Mouse (Mus musculus) lung, adult 10 weeks (tissue): ENCODE data around the gene Wnt9a. TPM values are rescaled to one million over a fixed set of nuclear protein-coding genes. Genes with fewer than 3 reads are reported as not detected.

ENCODE experiments used
- polyA plus RNA-seq: library from polyadenylated mRNA; stranded (reverse); fragments of 350-450 nt; fragmentation: Illumina TruSeq; extraction: RNeasy Lipid Tissue Mini Kit (QIAGEN cat#74804); gene quantifications from one replicate; pipeline ENCODE4 v1.2.3, GENCODE M21; 2014; ENCODE audit warnings: low read depth, low replicate concordance; ENCODE audit not compliant: insufficient read depth

The Wnt9a gene
- polyA plus RNA-seq = 3.9 TPM

DNA sequence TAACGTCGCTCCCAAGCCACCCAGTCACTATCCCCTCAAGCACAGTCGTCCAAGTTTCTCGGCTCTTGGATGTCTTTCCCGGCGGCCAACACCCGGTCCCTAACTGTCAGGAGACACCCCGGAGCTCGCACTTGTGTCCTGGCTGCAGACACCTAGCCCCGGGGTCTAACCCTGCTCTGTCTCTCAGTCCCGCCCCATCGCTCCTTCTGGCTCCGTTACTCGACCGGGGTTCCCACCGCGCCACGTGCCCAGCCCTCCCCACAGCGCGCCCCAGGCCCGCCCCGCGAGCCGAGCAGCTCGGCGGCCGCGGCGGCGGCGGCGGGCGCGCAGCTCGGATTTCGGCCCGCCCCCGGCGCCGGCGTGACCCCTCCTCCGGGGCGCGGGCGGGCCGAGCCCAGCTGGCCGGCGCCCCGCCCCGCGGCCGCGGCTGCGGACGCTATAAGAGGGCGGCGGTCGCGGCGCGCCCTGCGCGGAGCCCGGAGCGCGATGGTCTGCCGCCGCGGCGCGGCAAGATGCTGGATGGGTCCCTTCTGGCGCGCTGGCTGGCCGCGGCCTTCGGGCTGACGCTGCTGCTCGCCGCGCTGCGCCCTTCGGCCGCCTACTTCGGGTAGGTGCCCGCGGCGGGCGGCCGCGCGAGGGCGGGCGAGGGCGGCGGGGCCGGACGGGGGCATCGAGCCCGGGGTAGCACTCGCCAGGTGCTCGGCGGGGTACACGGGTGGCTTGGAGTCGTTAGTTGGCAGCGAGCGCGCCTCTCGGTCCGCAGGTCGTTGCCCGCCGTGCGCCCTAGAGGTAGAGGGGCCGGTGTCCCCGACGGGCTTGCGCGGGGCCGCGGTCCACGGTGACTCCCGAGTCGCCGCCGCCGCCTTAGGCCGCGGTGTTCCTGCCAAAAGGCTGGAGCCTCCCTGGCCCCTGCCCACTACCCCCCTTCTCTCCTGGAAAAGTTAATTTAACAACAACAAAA is at the start of gene Wnt9a:
TSS of gene Wnt9a (plus strand) at position 468 of the 961 bp plus-strand sequence.

DNA sequence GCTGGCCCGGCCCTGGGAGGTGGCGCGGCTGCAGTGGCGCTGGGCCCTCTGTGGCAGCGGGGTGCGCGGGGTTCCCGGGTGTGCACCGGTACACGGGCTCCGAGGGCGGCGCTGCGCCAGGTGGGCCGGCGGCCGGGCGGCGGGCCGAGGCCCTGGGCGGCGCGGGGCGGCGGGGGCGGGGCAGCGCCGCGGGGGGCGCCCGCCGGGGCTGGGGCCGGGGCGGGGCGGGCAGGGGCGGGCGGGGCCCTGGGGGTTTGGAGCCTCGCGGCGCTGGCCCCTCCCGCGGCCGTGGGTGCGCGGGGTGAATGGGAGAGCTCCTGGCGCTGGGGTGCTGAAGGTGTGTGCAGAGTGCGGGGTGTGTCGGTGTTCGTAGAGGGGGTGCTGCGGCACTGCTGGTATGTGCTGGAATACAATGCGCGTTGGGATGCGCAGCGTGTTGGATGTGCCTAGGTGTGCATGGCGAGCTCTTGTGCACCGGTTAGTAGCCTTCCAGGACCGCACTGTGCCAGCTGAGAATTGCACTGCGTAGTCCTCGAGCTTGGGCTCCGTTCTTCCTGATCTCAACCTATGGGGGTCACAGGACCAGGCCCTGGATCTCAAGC is 15.9 kb upstream of the Wnt9a start, which contains the start of gene Wnt3a:
TSS of gene Wnt3a (minus strand) at position 51 of the 602 bp plus-strand sequence.

DNA sequence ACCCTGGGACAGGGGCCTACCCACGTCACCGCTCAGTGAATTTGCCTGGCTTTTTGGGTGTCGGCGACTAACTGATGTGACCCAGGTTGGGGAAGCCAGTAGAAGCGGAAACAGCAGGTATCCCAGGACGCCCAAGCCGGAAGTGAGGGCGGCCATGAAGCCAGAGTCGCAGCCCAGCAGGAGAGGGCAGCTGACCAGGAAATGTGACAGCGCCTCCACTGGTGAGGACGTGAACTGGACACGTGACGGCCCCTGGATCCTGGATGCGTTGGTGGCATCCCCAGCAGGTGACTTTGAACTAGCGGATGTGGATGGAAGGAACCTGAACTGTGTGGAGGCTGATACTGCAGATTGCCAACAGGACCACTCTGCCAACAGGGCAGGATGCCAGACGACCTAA is 68.7 kb downstream of the Wnt9a start, which contains the start of gene Prss38:
TSS of gene Prss38 (minus strand) at position 183 of the 400 bp plus-strand sequence.

Other genes starting within 250 kb of the Wnt9a start
- gene Obscn, start 170.5 kb upstream of the Wnt9a start, polyA plus RNA-seq = 2.4 TPM
- gene Iba57, start 143.2 kb upstream of the Wnt9a start, polyA plus RNA-seq = 3.3 TPM
- gene Gjc2, start 123.7 kb upstream of the Wnt9a start, polyA plus RNA-seq = 1.6 TPM
- gene Guk1, start 114.7 kb upstream of the Wnt9a start, polyA plus RNA-seq = 119 TPM
- gene Mrpl55, start 104.4 kb upstream of the Wnt9a start, polyA plus RNA-seq = 39.6 TPM
- 19.0 TPM for gene 2310033P09Rik, start 98.6 kb upstream of the Wnt9a start, polyA plus RNA-seq
- 330 TPM for gene Arf1, start 78.7 kb upstream of the Wnt9a start, polyA plus RNA-seq
- 10.4 TPM for gene Wnt3a, start 16.2 kb upstream of the Wnt9a start, polyA plus RNA-seq
- not detected for gene Prss38, start 68.7 kb downstream of the Wnt9a start, polyA plus RNA-seq
- gene Jmjd4, start 143.1 kb downstream of the Wnt9a start, polyA plus RNA-seq = 3.5 TPM
- gene Snap47, start 144.3 kb downstream of the Wnt9a start, polyA plus RNA-seq = 25.7 TPM
- 3.1 TPM for gene Zfp867, start 165.5 kb downstream of the Wnt9a start, polyA plus RNA-seq
- gene Zkscan17, start 219.8 kb downstream of the Wnt9a start, polyA plus RNA-seq = 8.4 TPM
- 0.93 TPM for gene Nlrp3, start 234.6 kb downstream of the Wnt9a start, polyA plus RNA-seq